Mouse (Mus musculus): Measurements from ENCODE around the gene Wasf2. TPM values are rescaled to one million over a fixed set of nuclear protein-coding genes. Genes with fewer than 3 reads are reported as not detected.

Gene Wasf2
- polyA plus RNA-seq, 1 experiment: 62.0 TPM

- Histone ChIP-seq H3K27me3 (ENCODE audit: control insufficient read depth, insufficient read depth, insufficient read length) (no peaks in the 10 kb centered on the region), H3K4me3 (no peak overlapping the region), H3K4me2 (ENCODE audit: low read depth) (no peak overlapping the region), H3K79me2 (ENCODE audit: control insufficient read depth, insufficient read depth) (peaks cover 92% of the 10 kb centered on the region), H3ac (ENCODE audit: control insufficient read depth, insufficient read length) (no peak overlapping the region), H3K36me3 (ENCODE audit: control insufficient read depth, insufficient read depth) (peaks cover 4% of the 10 kb centered on the region)
- TF ChIP-seq POLR2AphosphoS2 (IDR thresholded peaks at IDR 0.05; ENCODE audit: insufficient read length, low read depth) (no peak), MAX (IDR thresholded peaks at IDR 0.05; ENCODE audit: low read depth) (no peak), E2F4 (IDR thresholded peaks at IDR 0.05; ENCODE audit: insufficient read depth) (no peak), MYOG (IDR thresholded peaks at IDR 0.05; ENCODE audit: control insufficient read depth in 1 of 3, insufficient read depth in 1 of 3, insufficient read length in 2 of 3, low read depth in 2 of 3) (no peak), TCF3 (IDR thresholded peaks at IDR 0.05; ENCODE audit: insufficient read length, low read depth) (no peak)
Measured at GRCm38 (mm10) chr4:133136946-133137345, 6.6 kb downstream of the Wasf2 start.

DNA sequence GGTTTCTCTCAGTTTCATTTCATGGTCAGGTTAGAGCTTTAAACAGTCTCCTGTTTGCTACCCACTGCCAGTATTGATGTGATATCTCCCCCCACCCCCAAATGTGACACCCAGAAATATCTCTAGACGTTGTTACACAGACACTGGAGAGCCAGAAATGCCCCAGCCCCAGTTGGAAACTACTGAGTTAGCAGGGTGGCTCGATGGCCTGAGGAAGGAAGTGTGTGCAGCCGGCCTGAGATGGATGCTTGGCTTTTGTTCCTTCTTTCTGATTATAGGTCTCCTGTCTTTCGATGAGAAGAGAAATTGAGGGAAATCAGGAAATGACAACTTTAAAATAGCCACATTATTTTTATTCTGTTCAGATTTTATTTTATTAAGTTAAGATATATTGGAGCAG, 8.7 kb downstream of the Wasf2 start:
- H3ac ChIP-seq (ENCODE audit: control insufficient read depth, insufficient read length): no peak overlapping the region
- TF ChIP-seq MYOD1 (IDR thresholded peaks at IDR 0.05; ENCODE audit: control insufficient read depth in 1 of 3, insufficient read length in 2 of 3, low read depth in 2 of 3) (no peak), POLR2AphosphoS2 (IDR thresholded peaks at IDR 0.05; ENCODE audit: insufficient read length, low read depth) (no peak), REST (IDR thresholded peaks at IDR 0.05; ENCODE audit: insufficient read depth, insufficient read length) (no peak), E2F4 (IDR thresholded peaks at IDR 0.05; ENCODE audit: insufficient read depth) (no peak), USF1 (IDR thresholded peaks at IDR 0.05; ENCODE audit: low read depth) (no peak), SRF (IDR thresholded peaks at IDR 0.05; ENCODE audit: control insufficient read depth, insufficient read length, low read depth) (no peak), TCF12 (IDR thresholded peaks at IDR 0.05; ENCODE audit: insufficient read depth, poor library complexity, severe bottlenecking) (no peak), TCF3 (IDR thresholded peaks at IDR 0.05; ENCODE audit: insufficient read length, low read depth) (no peak), POLR2A (IDR thresholded peaks at IDR 0.05; ENCODE audit: insufficient read length, low read depth) (no peak), MYOG (IDR thresholded peaks at IDR 0.05; ENCODE audit: control insufficient read depth in 1 of 3, insufficient read depth in 1 of 3, insufficient read length in 2 of 3, low read depth in 2 of 3) (no peak), CEBPB (IDR thresholded peaks at IDR 0.05; ENCODE audit: insufficient read depth, poor library complexity, severe bottlenecking) (no peak), MAX (IDR thresholded peaks at IDR 0.05; ENCODE audit: low read depth) (no peak)

DNA sequence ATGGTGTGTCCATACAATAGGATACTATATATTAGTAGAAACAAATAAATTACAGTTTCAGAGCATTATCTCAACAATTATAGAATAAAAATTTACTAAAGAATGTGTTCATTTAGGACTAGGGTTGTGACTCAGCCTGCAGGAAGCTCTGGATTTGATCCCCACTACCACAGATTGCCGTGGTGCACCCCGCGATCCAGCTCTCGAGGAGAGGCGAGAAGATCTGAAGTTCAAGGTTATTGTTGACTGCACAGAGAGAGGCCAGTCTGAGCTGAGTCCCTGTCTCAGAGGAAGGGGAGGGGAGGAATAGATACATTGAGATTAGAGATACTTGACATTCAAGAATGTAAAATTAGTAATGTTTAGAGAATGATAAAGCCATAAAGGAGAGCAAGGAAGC, 24.7 kb downstream of the Wasf2 start:
- no peak overlapping the region for H3K4me2 ChIP-seq (ENCODE audit: low read depth)
- H3K27me3 ChIP-seq (ENCODE audit: control insufficient read depth, insufficient read depth, insufficient read length): no peaks in the 10 kb centered on the region
- no peak overlapping the region for H3ac ChIP-seq (ENCODE audit: control insufficient read depth, insufficient read length)
- TF ChIP-seq MYOD1 (IDR thresholded peaks at IDR 0.05; ENCODE audit: control insufficient read depth in 1 of 3, insufficient read length in 2 of 3, low read depth in 2 of 3): no peak
- TF ChIP-seq REST (IDR thresholded peaks at IDR 0.05; ENCODE audit: insufficient read depth, insufficient read length): no peak
- TF ChIP-seq E2F4 (IDR thresholded peaks at IDR 0.05; ENCODE audit: insufficient read depth): no peak
- TF ChIP-seq USF1 (IDR thresholded peaks at IDR 0.05; ENCODE audit: low read depth): no peak
- no peak for TF ChIP-seq CEBPB (IDR thresholded peaks at IDR 0.05; ENCODE audit: insufficient read depth, poor library complexity, severe bottlenecking)
- no peak for TF ChIP-seq TCF12 (IDR thresholded peaks at IDR 0.05; ENCODE audit: insufficient read depth, poor library complexity, severe bottlenecking)
- TF ChIP-seq MYOG (IDR thresholded peaks at IDR 0.05; ENCODE audit: control insufficient read depth in 1 of 3, insufficient read depth in 1 of 3, insufficient read length in 2 of 3, low read depth in 2 of 3): no peak
- no peak for TF ChIP-seq SRF (IDR thresholded peaks at IDR 0.05; ENCODE audit: control insufficient read depth, insufficient read length, low read depth)
- TF ChIP-seq POLR2AphosphoS2 (IDR thresholded peaks at IDR 0.05; ENCODE audit: insufficient read length, low read depth): no peak
- no peak for TF ChIP-seq TCF3 (IDR thresholded peaks at IDR 0.05; ENCODE audit: insufficient read length, low read depth)
- TF ChIP-seq MAX (IDR thresholded peaks at IDR 0.05; ENCODE audit: low read depth): no peak
- no peak for TF ChIP-seq POLR2A (IDR thresholded peaks at IDR 0.05; ENCODE audit: insufficient read length, low read depth)
- H3K79me2 ChIP-seq (ENCODE audit: control insufficient read depth, insufficient read depth): peaks cover 91% of the 10 kb centered on the region
- H3K36me3 ChIP-seq (ENCODE audit: control insufficient read depth, insufficient read depth): peaks cover 3% of the 10 kb centered on the region
- no peak overlapping the region for H3K4me3 ChIP-seq

More for the DNA sequence above, 8.7 kb downstream of the Wasf2 start:
- Histone ChIP-seq H3K4me3 (no peak overlapping the region), H3K27me3 (ENCODE audit: control insufficient read depth, insufficient read depth, insufficient read length) (no peaks in the 10 kb centered on the region), H3K4me2 (ENCODE audit: low read depth) (no peak overlapping the region), H3K36me3 (ENCODE audit: control insufficient read depth, insufficient read depth) (peaks cover 4% of the 10 kb centered on the region), H3K79me2 (ENCODE audit: control insufficient read depth, insufficient read depth) (peaks cover 94% of the 10 kb centered on the region)

GRCm38 (mm10) chr4:133155726-133156125, 25.4 kb downstream of the Wasf2 start:
- Histone ChIP-seq H3K27me3 (ENCODE audit: control insufficient read depth, insufficient read depth, insufficient read length) (no peaks in the 10 kb centered on the region), H3ac (ENCODE audit: control insufficient read depth, insufficient read length) (no peak overlapping the region), H3K4me2 (ENCODE audit: low read depth) (no peak overlapping the region), H3K79me2 (ENCODE audit: control insufficient read depth, insufficient read depth) (peaks cover 91% of the 10 kb centered on the region), H3K36me3 (ENCODE audit: control insufficient read depth, insufficient read depth) (peaks cover 8% of the 10 kb centered on the region), H3K4me3 (no peak overlapping the region)
- TF ChIP-seq POLR2AphosphoS2 (IDR thresholded peaks at IDR 0.05; ENCODE audit: insufficient read length, low read depth) (no peak), POLR2A (IDR thresholded peaks at IDR 0.05; ENCODE audit: insufficient read length, low read depth) (no peak), REST (IDR thresholded peaks at IDR 0.05; ENCODE audit: insufficient read depth, insufficient read length) (no peak), USF1 (IDR thresholded peaks at IDR 0.05; ENCODE audit: low read depth) (no peak), SRF (IDR thresholded peaks at IDR 0.05; ENCODE audit: control insufficient read depth, insufficient read length, low read depth) (no peak), MYOD1 (IDR thresholded peaks at IDR 0.05; ENCODE audit: control insufficient read depth in 1 of 3, insufficient read length in 2 of 3, low read depth in 2 of 3) (no peak), E2F4 (IDR thresholded peaks at IDR 0.05; ENCODE audit: insufficient read depth) (no peak), MAX (IDR thresholded peaks at IDR 0.05; ENCODE audit: low read depth) (no peak), TCF12 (IDR thresholded peaks at IDR 0.05; ENCODE audit: insufficient read depth, poor library complexity, severe bottlenecking) (no peak)

GRCm38 (mm10) chr4:133156422-133156821, 26.1 kb downstream of the Wasf2 start:
- TF ChIP-seq MYOD1 (IDR thresholded peaks at IDR 0.05; ENCODE audit: control insufficient read depth in 1 of 3, insufficient read length in 2 of 3, low read depth in 2 of 3): no peak
- TF ChIP-seq MAX (IDR thresholded peaks at IDR 0.05; ENCODE audit: low read depth): no peak
- TF ChIP-seq E2F4 (IDR thresholded peaks at IDR 0.05; ENCODE audit: insufficient read depth): no peak
- no peak for TF ChIP-seq SRF (IDR thresholded peaks at IDR 0.05; ENCODE audit: control insufficient read depth, insufficient read length, low read depth)
- TF ChIP-seq CEBPB (IDR thresholded peaks at IDR 0.05; ENCODE audit: insufficient read depth, poor library complexity, severe bottlenecking): no peak
- TF ChIP-seq TCF12 (IDR thresholded peaks at IDR 0.05; ENCODE audit: insufficient read depth, poor library complexity, severe bottlenecking): no peak
- TF ChIP-seq MYOG (IDR thresholded peaks at IDR 0.05; ENCODE audit: control insufficient read depth in 1 of 3, insufficient read depth in 1 of 3, insufficient read length in 2 of 3, low read depth in 2 of 3): no peak
- Histone ChIP-seq H3K79me2 (ENCODE audit: control insufficient read depth, insufficient read depth) (peaks cover 92% of the 10 kb centered on the region), H3K36me3 (ENCODE audit: control insufficient read depth, insufficient read depth) (peaks cover 8% of the 10 kb centered on the region), H3K4me3 (no peak overlapping the region), H3ac (ENCODE audit: control insufficient read depth, insufficient read length) (no peak overlapping the region), H3K4me2 (ENCODE audit: low read depth) (no peak overlapping the region), H3K27me3 (ENCODE audit: control insufficient read depth, insufficient read depth, insufficient read length) (no peaks in the 10 kb centered on the region)

Data from myocyte (in vitro differentiated cells).